Mouse (Mus musculus): Measurements from ENCODE around the gene Dchs1. TPM values are rescaled to one million over a fixed set of nuclear protein-coding genes. Genes with fewer than 3 reads are reported as not detected.
A peak's percentile ranks its signal among the peaks of the same experiment; 100 is the strongest.
"Not testable (repeated sequence)": the region's sequence is repeated elsewhere in the genome, so short reads cannot be mapped to it uniquely, and the experiment has no call there.

The Dchs1 gene
- polyA plus RNA-seq, 1 experiment, result 3.2 TPM

DNA sequence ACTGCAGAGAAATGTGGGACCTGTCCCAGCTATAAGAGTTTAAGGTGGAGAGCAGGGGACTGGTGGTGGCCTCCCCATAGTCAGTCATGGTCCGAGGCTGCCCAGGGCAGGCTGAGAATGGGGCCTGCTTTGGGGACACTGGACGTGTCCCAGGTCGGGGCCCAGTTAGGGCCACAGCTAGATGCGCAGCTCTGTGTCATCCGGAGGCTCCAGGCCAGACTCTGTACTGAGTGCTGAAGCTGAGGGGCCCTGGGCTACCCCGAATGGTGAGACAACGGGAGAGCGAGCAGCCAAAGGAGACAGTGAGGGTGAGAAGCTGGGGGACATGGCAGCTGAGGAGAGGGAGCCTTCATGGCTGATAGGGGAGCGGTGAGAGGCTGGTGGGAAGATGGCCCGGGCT is 34.2 kb downstream of the Dchs1 start:
- no peak overlapping the region for H3K4me3 ChIP-seq (ENCODE audit: control insufficient read depth, low read depth, low read length)
- H3K27ac ChIP-seq (ENCODE audit: control insufficient read depth, insufficient read depth, low read depth, low read length), result no peak overlapping the region
- H3K27me3 ChIP-seq (ENCODE audit: control insufficient read depth, insufficient read depth, low read length), result no peaks in the 10 kb centered on the region
- H3K4me1 ChIP-seq (ENCODE audit: control insufficient read depth, insufficient read depth, low read length), result peaks cover 13% of the 10 kb centered on the region
- H3K36me3 ChIP-seq (ENCODE audit: control insufficient read depth, insufficient read depth, low read length), result no peaks in the 10 kb centered on the region
- no peak for TF ChIP-seq POLR2A (IDR thresholded peaks at IDR 0.05; ENCODE audit: control insufficient read depth, low read depth, low read length)
- TF ChIP-seq CTCF (IDR thresholded peaks at IDR 0.05; ENCODE audit: control insufficient read depth, insufficient read depth, insufficient replicate concordance, low read depth, low read length), result no peak

DNA sequence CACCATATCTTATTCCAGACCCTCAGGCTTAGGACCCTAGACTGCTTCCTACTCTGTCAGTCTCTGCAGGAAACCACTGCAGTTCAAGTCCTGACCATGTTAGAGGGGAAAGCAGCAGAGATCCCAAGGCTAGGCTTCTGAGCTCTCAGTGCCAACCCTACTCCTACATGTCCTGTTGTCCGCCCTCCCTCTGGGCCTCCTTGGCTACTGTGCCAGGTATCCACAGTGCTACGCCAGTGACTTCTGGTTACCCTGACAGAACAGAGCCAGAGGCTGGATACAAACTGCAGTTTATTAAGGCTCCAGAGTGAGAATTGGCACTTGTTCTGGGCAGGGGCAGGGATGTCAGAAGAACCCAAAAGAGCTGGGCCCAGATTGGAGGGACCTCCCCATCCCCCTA is 34.7 kb downstream of the Dchs1 start:
- Histone ChIP-seq H3K36me3 (ENCODE audit: control insufficient read depth, insufficient read depth, low read length) (no peaks in the 10 kb centered on the region), H3K27ac (ENCODE audit: control insufficient read depth, insufficient read depth, low read depth, low read length) (no peak overlapping the region), H3K4me1 (ENCODE audit: control insufficient read depth, insufficient read depth, low read length) (peaks cover 13% of the 10 kb centered on the region), H3K4me3 (ENCODE audit: control insufficient read depth, low read depth, low read length) (no peak overlapping the region), H3K27me3 (ENCODE audit: control insufficient read depth, insufficient read depth, low read length) (no peaks in the 10 kb centered on the region)
- no peak for TF ChIP-seq CTCF (IDR thresholded peaks at IDR 0.05; ENCODE audit: control insufficient read depth, insufficient read depth, insufficient replicate concordance, low read depth, low read length)
- TF ChIP-seq POLR2A (IDR thresholded peaks at IDR 0.05; ENCODE audit: control insufficient read depth, low read depth, low read length), result no peak

DNA sequence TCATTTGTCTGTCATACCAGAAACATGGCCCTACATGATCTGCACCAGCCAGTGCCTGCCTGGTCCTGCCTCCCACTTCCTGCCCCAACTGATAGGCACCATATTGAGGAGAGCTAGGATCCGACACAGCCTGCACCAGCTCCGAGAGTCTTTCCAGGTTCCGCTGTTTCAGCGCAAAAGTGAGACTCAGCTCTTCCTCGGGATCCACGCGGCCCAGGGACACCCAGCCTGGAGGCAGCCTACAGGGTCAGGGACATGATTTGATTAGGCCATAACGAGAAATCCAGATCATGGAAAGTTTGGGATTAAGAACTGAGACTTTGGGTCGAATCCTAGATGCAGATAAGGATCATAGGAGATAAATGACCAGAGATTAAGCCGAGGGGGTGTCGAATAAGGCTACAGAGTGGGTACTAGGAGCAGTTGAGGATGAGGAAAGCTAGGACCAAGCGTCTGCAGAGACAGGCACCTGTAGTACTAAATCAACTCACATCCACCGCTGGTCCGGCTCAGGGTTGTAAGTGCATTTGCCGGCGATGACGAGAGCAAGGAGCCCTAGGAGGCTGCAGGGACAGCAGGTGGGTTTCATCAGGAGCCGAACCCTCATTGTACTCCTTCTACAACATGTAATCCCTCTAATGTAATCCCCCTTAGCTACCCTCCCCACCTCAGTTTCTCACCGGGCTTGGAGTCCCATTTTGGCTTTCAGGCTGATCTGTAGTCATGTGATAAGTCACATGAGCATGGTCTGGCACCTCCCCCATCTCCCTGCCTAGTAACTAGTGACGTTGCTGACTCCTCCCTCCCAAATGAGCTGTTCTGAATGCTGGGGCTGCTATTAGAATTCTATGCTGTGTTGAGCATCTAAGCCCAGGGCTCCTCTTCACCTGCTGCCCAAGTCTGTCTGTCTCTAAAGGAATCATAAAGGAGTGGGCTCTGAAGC is 35.7 kb downstream of the Dchs1 start, which contains the start of gene Tpp1:
Gene Tpp1 (minus strand): TSS at position 745 of the 943 bp plus-strand sequence.
- Histone ChIP-seq H3K27ac (ENCODE audit: control insufficient read depth, insufficient read depth, low read depth, low read length) (peak within 1 kb of the TSS; percentile 41; the same call in 1 of the 2 replicates), H3K27me3 (ENCODE audit: control insufficient read depth, insufficient read depth, low read length) (no peaks in the 10 kb centered on the region), H3K36me3 (ENCODE audit: control insufficient read depth, insufficient read depth, low read length) (no peaks in the 10 kb centered on the region), H3K4me3 (ENCODE audit: control insufficient read depth, low read depth, low read length) (peak within 1 kb of the TSS; percentile 86), H3K4me1 (ENCODE audit: control insufficient read depth, insufficient read depth, low read length) (peaks cover 13% of the 10 kb centered on the region)
- no peak for TF ChIP-seq POLR2A (IDR thresholded peaks at IDR 0.05; ENCODE audit: control insufficient read depth, low read depth, low read length)
- no peak for TF ChIP-seq CTCF (IDR thresholded peaks at IDR 0.05; ENCODE audit: control insufficient read depth, insufficient read depth, insufficient replicate concordance, low read depth, low read length)

DNA sequence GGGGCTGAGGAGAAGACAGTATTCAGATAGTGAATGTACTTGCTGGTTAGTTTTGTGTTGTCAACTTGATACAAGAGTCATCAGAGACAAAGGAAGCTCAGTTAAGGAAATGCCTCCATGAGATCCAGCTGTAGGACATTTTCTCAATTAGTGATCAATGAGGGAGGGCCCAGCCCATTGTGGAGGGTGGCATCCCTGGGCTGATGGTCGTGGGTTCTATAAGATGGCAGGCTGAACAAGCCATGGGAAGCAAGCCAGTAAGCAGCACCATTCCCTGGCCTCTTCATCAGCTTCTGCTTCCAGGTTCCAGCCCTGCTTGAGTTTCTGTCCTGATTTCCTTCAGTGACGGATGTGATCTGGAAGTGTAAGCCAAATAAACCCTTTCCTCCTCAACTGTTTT is 39.7 kb downstream of the Dchs1 start:
- H3K4me3 ChIP-seq (ENCODE audit: control insufficient read depth, low read depth, low read length), result no peak overlapping the region
- H3K36me3 ChIP-seq (ENCODE audit: control insufficient read depth, insufficient read depth, low read length), result no peaks in the 10 kb centered on the region
- no peak overlapping the region for H3K27ac ChIP-seq (ENCODE audit: control insufficient read depth, insufficient read depth, low read depth, low read length)
- H3K4me1 ChIP-seq (ENCODE audit: control insufficient read depth, insufficient read depth, low read length), result peaks cover 5% of the 10 kb centered on the region; the same call in 1 of the 2 replicates
- TF ChIP-seq CTCF (IDR thresholded peaks at IDR 0.05; ENCODE audit: control insufficient read depth, insufficient read depth, insufficient replicate concordance, low read depth, low read length) (no peak), POLR2A (IDR thresholded peaks at IDR 0.05; ENCODE audit: control insufficient read depth, low read depth, low read length) (no peak)
- no peaks in the 10 kb centered on the region for H3K27me3 ChIP-seq (ENCODE audit: control insufficient read depth, insufficient read depth, low read length)

DNA sequence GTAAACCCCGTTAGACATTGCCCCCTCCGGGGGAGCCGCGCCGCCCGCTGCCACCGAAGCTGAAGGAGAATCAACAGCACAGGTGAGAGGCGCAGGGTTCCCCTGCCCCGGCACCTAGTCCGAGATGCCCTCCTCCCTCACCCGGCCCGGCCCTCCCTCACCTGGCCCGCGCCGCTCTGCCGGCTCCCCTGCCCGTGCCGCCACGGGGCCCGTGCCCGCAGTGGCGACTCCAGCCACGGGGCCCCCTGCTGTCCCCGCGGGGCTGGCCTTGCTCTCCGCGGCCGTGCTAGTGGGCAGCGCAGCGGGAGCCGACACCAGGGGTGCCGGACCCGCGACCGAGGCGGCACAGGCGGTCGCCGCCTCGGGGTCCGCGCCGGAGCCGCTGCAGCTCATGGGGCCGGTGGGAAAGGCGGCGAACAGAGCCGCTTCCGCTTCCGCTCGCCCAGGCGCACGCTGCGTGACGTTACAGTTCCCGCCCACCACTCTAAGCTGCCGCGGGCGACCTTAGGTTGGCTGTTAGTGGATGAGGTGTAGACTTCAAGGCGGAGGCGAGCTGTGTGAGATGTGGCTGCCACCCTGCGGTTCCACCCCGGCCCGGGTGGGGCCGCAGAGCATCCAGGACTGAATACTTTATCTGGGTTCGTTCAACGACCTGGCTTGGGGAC is 43.4 kb downstream of the Dchs1 start, which contains the start of gene Taf10:
Gene Taf10 (minus strand): TSS at position 436 of the 665 bp plus-strand sequence.
- TF ChIP-seq POLR2A (IDR thresholded peaks at IDR 0.05; ENCODE audit: control insufficient read depth, low read depth, low read length), result peak; percentile 93
- TF ChIP-seq CTCF (IDR thresholded peaks at IDR 0.05; ENCODE audit: control insufficient read depth, insufficient read depth, insufficient replicate concordance, low read depth, low read length), result no peak
- Histone ChIP-seq H3K4me3 (ENCODE audit: control insufficient read depth, low read depth, low read length) (peak within 1 kb of the TSS; percentile 91), H3K27me3 (ENCODE audit: control insufficient read depth, insufficient read depth, low read length) (no peaks in the 10 kb centered on the region), H3K27ac (ENCODE audit: control insufficient read depth, insufficient read depth, low read depth, low read length) (peak within 1 kb of the TSS; percentile 92), H3K4me1 (ENCODE audit: control insufficient read depth, insufficient read depth, low read length) (no peaks in the 10 kb centered on the region), H3K36me3 (ENCODE audit: control insufficient read depth, insufficient read depth, low read length) (no peaks in the 10 kb centered on the region)

DNA sequence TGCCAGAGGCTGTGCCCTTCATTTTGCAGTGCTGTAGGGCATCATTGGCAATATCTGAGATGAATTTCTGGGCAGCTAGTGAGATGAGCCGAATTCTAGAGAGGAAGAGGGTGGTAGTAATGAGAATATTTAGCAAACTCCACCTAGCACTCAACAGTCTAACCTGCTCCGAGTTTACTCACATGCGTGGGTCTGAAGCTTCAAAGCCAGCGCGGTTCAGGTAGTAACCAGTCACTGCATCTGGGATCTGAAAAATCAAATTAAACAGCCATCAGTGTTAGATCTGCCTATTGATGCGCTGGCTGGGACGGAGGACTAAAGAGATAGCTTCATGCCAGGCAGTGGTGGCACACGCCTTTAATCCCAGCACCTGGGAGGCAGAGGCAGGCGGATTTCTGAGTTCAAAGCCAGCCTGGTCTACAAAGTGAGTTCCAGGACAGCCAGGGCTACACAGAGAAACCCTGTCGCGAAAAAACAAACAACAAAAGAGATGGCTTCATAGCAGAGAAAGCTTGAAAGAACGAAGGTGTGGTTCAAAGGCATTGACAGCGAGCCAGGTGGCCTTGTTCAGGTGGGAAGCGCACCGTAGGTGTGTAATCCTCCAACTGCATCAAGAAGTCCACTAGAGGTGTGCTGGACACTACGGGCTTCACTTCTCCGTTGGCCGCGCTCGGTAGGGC is 44.1 kb downstream of the Dchs1 start:
- peak overlapping the region; percentile 91 for H3K4me3 ChIP-seq (ENCODE audit: control insufficient read depth, low read depth, low read length)
- H3K27ac ChIP-seq (ENCODE audit: control insufficient read depth, insufficient read depth, low read depth, low read length), result peak overlapping the region; percentile 92
- not testable (repeated sequence) for H3K27me3 ChIP-seq (ENCODE audit: control insufficient read depth, insufficient read depth, low read length); H3K36me3 ChIP-seq (ENCODE audit: control insufficient read depth, insufficient read depth, low read length); H3K4me1 ChIP-seq (ENCODE audit: control insufficient read depth, insufficient read depth, low read length)

DNA sequence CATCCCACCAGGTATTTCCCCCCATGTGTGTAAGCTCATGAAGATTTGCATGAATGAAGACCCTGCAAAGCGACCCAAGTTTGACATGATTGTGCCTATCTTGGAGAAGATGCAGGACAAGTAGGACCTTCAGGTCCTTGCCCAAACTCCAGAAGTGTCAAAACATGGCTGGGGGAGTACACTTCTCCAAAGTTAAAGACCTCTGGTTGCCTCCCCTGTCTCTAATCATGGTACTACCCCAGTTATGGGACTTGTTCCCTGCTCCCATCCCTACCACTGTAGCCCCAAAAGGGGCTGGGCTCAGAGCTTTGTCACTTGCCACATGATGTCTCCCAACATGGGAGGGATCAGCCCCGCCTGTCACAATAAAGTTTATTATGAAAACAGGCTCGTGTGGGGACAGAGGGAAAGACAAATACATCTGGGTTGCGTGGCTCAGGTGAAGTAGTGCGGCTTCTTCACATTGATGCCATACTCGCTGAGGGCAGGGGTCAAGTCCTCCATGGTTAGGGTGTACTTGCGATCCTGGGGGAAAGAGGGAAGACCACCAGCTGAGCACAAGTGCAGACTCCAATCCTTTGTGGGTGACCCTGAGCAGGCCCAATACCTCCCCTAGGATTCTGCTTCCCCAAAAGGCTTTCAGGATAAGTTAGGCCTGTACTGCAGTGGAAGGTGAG is 44.8 kb downstream of the Dchs1 start:
- not testable (repeated sequence) for H3K4me3 ChIP-seq (ENCODE audit: control insufficient read depth, low read depth, low read length); H3K27ac ChIP-seq (ENCODE audit: control insufficient read depth, insufficient read depth, low read depth, low read length); H3K27me3 ChIP-seq (ENCODE audit: control insufficient read depth, insufficient read depth, low read length); H3K4me1 ChIP-seq (ENCODE audit: control insufficient read depth, insufficient read depth, low read length); H3K36me3 ChIP-seq (ENCODE audit: control insufficient read depth, insufficient read depth, low read length)
